Mouse (Mus musculus): ENCODE data around the gene Ppt1.
A peak's percentile ranks its signal among the peaks of the same experiment; 100 is the strongest.

The Ppt1 gene

DNA sequence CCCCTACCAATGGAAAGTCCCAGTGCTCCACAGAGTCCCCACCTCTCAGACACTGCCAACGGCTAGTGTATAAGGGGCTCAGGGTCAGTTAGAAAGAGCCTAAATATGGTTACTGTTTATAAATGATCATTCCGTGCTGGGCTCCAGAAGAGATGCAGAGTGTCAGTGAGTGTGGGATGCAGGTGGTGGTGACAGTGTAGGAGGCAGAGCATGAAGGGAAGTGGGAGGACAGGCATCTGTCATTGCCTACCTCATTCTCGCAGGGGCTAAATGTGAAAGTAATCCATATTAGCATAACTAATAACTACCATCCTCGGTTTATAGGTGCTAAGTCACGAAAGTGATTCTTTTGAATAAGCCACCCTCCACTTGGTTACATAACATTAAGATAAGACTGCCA is 34.7 kb downstream of the Ppt1 start:
- no peak for DNase-seq

DNA sequence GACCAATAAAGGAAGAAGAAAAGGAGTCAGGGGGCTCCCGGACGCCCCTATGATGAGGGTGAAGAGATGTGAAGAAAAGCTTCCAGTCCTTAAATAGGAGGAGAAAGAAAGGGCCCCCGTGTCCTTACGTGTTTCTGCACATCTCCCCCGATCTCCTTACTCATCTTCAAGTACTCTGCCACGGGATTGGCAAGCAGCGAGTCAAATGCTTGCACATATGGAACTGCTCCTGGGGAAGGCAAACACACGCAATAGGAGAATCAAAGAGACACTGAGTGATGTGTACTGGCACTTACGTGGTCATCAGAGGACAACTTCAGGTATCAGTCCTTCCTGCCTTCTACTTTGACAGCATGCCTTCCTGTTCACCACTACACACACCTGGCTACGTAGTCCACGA is 35.2 kb downstream of the Ppt1 start:
- no peak for DNase-seq

DNA sequence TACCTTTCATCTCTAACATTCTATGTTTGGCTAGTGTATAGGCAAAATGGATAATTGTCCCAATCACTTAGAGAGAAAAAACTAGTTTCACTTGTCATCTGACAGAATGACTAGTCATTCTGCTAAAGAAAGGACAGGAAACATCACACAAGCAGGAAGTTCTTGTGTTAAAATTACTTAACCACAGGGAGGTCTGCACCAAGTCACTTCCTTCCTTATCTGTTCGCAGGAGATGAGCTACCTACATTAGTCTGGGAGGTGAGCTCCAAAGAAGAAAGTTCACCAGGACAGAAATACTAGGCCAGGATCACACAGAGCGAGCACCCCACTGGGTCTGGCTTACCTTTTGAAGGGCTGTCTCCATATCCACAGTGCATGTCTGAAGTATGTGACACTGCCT is 35.9 kb downstream of the Ppt1 start:
- no peak for DNase-seq

DNA sequence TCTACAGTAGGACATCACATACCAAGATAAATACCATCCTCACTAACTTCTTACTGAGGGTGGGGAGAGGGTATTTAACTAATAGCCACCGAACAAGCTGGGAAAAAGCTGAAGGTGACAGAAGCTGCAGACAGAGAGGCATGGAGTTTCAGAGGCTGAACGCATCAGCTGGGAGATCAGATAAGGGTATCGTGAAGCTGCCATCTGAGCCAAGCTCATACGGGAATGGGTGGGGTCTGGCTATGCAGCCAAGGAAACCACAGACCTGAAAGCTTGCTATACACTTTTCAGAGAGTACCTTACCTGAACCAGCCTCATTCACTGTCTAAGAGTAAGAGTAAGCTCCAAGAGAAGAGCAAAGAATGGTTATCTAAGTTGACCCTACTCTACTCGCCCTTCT is 37.0 kb downstream of the Ppt1 start:
- no peak for DNase-seq

DNA sequence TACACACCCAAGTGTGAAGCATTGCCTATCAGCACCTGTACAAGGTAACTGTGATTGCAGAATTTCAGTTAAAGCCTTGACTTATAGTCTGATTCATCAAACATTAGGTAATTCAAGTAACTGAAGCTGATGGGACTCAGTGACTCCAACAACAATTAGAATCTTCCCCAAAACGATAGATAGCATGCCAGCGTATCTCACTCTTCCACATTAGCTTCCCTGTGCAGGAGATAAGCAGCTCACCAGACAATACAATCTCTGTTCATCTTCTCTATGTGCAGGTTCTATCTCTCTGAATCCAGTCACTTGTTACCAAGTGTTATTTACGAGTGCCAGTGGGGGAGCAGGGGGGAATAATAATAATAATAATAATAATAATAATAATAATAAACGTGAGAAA is 37.5 kb downstream of the Ppt1 start:
- no peak for DNase-seq

DNA sequence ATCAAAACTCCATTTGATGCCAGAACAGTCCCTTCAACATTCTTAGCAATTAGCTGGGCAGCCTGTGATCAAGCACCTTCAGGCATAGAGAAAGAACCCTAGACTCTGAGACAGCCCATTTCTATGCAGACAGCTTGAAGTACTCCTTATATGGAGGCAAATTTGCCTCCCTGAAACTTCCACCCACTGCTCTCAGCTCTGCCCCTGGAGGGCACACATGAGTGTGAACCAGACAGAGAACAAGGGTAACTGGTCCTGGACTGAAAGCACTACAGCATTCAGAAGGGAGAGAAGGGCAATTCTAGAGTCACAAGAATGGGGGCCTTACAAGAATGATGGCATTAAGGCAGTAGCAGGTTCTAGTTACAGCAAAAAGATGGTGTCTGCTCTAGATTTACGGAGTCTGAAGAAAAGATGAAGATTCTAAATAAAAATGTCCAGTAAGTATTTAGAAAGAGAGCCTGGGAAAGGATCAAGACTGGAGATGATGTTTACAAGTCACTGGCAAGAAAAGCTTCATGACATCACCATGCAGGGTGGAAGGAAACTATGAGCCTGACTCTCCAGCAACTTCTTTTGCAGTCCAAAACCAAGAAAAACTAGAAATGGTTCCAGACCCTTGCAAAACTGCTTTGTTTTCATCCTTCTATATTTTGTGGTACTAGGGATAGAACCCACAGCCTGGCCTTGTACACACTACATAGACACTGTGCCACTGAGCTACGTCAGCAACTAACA is 42.5 kb downstream of the Ppt1 start:
- DNase-seq: no peak

DNA sequence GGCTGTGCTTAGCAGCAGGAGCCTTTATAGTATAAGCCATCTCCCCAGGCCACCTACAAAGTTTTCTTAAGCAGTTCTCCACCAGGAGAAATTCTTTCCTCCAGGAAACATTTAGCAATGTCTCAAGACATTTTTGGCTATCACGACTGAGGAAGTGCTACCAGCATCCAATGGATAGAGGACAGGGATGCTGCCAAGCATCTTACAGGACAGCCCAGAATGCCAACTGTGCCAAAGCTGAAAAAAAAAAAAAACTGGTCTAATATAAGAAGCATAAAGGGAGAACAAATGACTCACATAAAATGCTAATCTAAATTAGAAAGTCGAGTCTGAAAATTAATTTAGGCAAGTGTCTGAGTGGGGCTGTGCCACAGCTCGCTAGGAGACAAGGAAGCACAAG is 46.5 kb downstream of the Ppt1 start:
- no peak for DNase-seq

DNA sequence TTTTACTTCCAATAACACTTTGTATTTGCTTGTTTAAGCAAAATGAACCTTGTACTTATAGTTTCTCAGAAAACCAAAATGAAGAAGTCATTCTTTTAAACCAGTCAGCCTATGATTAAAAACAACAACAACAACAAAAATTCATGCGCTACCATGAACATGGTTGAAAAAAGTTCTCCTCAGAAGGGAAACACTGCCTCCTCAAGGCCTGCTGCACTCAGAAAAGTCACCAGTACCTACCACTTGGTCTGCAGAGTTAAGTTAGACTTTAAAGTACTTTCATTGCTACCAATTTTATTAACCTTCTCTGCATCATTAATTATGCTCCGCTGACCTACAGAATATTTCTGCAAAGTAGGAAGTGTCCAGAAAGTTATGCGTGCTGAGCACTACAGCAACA is 47.3 kb downstream of the Ppt1 start:
- no peak for DNase-seq

DNA sequence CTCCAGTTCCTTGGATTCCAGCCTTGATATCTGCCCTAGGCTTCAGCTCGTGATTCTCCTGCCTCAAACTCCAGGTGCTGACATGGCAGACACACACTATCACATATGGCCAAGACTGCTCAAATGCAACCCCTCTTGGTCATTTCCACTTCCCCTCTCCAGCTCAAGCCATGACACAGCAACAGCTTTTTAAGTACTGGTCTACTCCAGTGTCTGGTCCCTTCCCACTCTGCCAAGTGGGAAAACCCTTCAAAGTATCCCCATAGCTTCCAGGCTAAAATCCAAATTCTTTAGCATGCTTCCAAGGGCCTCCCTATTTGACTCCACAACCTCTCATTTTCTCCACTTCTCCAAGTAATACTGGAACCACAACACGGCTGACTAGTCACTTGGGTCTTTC is 48.0 kb downstream of the Ppt1 start:
- no peak for DNase-seq

DNA sequence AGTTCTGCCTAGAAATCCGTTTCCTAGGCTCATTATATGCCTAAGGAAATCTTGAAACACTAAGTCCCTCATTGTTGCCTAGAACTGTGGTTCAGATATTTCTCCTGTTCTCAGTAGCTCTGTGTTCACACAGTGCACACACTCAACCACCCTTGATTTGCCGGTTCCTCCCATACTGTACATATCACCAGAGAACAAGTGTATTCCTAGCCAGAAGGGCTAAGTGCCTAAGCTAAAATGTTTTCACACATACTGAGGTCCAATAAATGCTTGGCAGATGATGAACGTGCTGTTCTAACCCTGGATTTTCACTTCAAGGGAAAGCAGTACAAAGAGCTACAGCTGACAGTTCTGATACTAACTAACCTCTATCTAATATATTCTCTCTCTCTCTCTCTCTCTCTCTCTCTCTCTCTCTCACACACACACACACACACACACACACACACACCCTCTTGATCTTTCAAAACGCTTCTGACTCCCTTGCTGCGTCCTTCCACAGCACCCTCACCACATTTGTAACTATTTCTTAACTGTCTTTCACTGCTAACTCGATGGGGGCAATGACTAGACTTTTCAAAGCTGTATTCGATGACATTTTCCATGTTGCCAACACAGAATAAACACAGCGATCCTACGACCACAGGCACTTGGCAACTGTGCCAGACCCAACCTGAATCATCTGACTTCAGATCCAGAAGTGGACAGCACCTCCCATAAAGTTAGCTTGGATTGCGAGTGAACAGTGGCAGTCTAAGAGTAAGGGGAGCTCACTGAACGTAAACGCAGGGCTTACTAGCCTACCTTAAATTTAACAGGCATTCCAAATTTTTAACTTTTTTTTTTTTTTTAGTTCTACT is 48.7 kb downstream of the Ppt1 start:
- DNase-seq: no peak

DNA sequence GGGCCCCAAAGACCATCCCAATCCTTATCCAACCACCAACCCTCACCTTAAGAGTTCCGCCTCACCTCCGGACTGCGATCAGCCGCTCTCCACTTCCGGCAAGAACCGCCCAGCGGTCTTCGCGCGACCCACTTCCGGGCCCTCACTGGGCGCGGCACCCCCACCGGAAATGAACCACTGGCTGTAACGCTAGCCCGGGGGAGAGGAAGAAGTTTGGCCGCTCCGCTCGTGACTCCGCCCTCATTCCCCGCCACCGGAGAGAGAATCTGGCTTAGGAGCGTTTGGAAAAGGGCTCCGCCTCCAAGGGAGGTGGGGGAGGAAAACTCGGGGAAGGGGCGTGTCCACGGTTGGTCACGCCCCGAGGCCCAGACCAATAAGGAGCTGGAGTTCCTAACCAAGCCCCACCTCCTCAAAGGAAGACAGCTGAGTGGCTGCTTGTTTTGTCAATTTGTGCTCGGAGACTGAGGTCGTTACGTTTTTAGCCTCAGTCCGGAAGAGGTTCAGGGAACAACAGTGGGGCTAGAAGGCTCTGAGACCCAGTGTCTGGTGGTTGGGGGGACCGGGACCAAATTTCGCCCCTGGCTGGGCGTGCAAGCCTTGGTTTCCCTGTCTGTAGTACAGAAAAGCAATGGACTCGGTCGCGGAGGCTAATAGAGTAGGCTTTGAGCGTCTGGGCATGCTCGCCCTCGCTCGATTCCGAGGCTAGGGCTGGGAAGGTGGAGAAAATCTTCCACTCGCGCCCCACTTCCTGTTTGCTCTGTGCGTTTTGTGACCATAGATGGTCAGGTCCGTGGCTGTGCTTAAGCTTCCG is 49.9 kb downstream of the Ppt1 start, which contains the start of gene Cap1:
Gene Cap1, minus strand, starts transcription at position 289 of the 811 bp plus-strand sequence.
- DNase-seq: peak; percentile 91

DNA sequence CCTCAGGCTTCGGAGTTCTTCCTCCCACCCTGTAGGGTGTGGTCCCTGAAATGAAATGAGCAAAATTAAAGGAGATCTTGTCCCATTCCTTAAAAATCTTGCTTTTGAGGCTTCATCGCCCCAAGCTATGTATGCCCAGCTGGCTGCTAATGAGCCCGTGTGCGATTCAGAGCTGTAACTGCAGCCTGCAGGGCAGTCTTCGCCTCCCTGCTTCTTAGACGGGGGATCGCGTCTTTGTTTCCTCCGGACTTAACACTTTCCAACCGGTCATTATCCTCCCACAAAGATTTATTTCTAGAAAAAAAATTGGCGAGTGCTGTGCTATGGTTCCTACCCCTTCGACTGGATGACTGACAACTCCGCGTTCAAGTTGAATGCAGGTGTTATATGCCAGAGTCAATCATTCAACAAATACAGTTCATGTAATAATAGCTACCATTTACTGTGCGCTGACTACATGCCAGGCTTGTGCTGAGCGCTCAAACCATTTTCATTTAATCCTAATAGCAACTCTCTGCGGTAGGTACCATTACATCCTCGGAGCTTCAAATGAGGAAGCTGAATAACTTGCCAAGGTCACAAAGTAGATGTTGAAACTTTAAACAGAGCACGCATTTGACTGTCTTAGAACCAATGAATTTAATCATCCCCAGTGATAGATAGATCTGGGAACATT is 50.7 kb downstream of the Ppt1 start:
- peak; percentile 21 for DNase-seq

DNA sequence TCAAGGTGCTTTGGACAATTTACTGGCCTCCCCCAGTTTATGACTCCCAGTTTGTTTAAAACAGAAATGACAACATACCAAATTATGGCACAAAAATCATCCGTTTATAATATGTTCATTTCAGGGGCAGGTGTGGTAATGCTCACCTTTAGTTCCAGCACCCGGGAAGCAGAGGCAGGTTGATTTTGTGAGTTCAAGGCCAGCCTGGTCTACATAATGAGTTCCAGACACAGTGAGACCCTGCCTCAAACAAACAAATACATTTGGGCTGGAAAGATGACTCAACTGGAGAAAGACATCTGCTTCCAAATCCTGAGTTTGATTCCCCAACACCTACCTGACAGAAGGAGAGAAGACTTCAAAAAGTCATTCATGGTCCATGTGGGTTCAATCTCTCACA is 51.3 kb downstream of the Ppt1 start:
- no peak for DNase-seq

DNA sequence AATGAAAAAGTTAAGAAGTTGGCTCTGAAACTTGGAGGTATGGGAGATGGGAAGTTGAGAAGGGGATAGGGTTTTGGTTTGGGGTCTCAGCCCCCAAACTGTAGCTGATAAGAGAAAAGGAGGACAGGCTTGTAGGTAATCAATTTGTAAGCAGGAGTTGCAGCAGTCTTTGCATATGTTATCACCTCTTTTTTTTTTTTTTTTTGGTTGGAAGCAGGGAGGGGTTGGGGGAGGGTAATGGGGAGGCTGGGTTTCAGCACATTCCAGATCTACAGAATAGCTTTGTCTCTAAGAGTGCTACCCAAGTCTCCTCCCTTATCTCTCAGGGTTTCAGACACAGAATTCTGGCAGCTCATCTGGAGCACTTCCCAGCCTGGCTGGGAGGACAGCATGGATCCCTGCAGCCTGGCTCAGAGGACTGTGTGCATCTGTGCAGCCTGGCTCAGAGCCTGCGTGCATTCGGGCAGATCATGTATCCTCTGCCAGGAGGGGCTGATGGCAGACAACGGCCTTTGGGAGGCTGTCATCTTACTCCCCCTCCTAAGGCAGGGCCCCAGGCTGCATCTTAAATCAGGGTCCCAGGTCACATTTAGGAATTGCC is 54.9 kb downstream of the Ppt1 start:
- DNase-seq: peak; percentile 79

DNA sequence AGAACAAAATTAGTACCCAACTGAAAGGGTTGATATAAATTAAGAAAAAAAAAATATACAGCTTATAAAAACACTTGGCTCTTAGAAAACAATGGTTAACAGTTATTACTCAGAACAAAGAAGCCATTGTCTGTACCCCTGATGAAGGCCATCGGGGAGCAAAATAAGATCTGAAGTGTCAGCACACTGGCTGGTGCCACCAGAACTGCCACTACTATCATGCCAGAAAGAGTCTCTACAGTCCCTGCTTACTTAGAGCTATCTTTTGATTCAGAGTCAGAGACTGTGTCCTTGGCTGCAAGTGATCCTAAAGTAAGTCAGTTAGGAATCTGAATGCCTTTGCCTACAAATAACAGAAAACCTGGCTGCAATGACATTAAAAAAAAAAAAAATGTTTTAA is 55.6 kb downstream of the Ppt1 start:
- DNase-seq: no peak

DNA sequence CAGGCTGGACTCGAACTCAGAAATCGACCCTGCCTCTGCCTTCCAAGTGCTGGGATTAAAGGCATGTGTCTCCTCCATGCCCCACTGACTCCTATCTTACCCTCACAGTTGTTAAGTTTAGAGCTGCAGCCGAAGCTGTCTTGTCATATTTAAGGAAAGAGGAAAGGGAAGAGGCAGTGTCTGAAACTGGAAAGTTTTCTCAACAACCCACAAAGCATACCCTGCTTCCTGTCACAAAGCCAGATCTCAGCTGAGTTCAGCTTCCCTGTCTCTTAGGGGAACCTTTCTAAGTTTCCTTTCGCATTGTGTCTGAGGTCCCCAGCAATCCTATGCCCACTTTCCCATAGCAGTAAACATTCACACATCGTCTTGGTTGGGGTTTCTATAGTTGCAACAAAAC is 56.1 kb downstream of the Ppt1 start:
- DNase-seq: no peak

DNA sequence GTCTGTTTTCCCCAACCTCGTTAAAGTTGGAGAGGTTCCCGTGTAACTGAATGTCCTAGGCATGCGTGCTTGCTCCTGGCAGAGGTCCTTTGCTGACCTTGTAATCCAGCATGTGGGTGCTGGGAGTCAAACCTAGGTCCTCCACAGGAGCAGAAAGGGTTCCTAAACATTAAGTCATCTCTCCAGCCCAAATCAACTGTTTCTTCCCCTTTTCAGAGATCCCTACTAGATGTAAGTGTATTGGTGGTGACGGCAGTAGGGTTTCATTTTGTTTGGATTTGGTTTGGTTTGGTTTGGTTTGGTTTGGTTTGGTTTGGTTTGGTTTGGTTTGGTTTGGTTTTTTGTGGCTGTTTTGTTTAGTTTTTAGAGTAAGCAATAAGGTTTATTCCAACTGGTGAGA is 61.7 kb downstream of the Ppt1 start:
- DNase-seq: no peak

DNA sequence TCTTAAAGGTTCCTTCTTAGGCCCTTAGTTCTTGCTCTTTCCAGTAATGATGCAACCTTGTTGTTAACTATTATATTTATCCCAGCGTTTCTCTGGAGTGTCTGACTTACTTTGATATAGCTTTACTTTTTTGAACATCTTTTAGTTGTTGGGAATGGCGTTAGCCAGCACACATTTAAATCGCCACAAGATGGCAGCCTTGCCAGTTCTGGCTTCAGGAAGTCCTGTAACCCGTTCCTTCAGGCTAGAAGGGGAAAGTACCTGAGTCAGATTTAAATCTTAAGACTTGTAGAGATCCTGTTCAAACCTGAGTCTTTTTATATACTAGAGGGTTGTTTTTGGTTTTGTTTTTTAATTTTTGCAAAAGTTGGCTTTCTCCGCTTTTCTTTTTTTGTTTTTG is 62.3 kb downstream of the Ppt1 start:
- DNase-seq: peak; percentile 75

DNA sequence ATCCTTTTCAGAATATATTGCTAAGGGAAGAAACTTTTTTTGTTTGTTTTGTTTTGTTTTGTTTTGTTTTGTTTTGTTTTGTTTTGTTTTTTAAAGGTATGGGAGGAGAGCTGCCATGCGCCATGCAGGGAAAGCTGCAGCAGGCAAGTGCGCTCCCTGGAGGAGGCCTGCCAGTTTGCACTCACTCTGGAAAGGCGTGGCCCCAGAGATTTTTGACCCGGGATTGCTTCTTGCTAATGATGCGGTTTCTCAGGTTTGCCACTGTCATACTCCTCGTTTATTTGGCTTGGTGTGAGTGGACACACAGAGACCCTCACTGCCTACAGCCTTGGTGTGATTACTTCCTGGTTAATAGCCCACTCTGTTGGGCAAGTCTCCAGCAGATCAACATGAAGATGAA is 66.1 kb downstream of the Ppt1 start:
- peak; percentile 18 for DNase-seq

DNA sequence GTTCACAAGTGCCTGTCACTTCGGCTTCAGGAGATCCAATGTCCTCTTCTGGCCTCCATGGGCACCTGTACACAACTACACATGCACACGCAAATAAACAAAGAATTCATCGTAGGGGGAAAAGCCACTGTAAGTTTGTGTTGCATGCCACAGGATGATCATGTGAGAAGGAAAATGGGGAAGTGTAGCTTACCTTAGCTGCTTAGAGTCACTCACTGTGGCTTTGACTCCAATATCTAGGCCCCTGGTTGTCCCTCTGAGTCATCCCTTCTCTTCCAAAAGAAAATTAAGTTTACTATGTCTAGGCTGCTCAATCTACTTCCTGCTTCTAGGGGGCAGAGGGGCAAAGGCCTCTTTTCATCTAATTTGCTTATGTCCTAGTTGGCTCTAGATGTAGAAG is 67.7 kb downstream of the Ppt1 start:
- DNase-seq: no peak

DNA sequence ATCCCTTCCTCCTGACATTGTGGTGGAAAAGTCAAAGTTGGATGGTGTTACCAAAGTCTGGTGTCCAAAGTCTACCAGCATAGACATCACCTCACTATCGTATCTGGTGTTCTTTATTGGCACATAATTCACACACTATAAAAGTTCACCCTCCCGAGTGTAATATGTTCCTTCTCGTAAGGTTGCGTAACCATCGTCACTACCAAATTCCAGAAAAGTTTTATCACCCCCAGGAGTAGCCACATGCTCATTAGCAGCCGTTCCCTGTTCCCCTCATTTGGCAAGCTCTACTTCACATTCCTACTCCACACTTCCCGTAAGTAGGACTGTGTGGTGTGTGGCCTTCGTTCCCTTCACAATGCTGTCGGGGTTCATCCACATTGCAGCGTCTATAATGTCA is 69.3 kb downstream of the Ppt1 start:
- DNase-seq: no peak
